Mouse (Mus musculus) spleen, adult 12 weeks (tissue): ENCODE data around the gene Spdl1.

Experiments
- DNase-seq: peaks from one replicate; pipeline ENCODE4 v3.0.0; 2022; ENCODE audit warnings: low spot score

Spdl1 gene

GRCm38 (mm10) chr11:34833318-34834086 is at the start of gene Spdl1:
Gene Spdl1 (minus strand): TSS chr11:34833641.
- DNase-seq, result peak; percentile 92

GRCm38 (mm10) chr11:34881528-34881927 is 48.1 kb upstream of the Spdl1 start:
- DNase-seq, result no peak

- no peak for DNase-seq
These were observed 46.2 kb upstream of the Spdl1 start for GRCm38 (mm10) chr11:34879678-34880077.

- DNase-seq, result no peak
These were observed 40.4 kb upstream of the Spdl1 start for GRCm38 (mm10) chr11:34873861-34874260.

GRCm38 (mm10) chr11:34872432-34872831 is 39.0 kb upstream of the Spdl1 start:
- no peak for DNase-seq

- no peak for DNase-seq
These were observed 38.5 kb upstream of the Spdl1 start for GRCm38 (mm10) chr11:34871991-34872390.

- no peak for DNase-seq
These were observed 38.0 kb upstream of the Spdl1 start for GRCm38 (mm10) chr11:34871456-34871855.

GRCm38 (mm10) chr11:34868626-34869025 is 35.2 kb upstream of the Spdl1 start:
- no peak for DNase-seq

- DNase-seq, result no peak
These were observed 32.4 kb upstream of the Spdl1 start for GRCm38 (mm10) chr11:34865741-34866270.

GRCm38 (mm10) chr11:34865181-34865580 is 31.7 kb upstream of the Spdl1 start:
- DNase-seq, result no peak

- DNase-seq, result no peak
These were observed 23.2 kb upstream of the Spdl1 start for GRCm38 (mm10) chr11:34856652-34857051.

- DNase-seq, result no peak
These were observed 12.8 kb upstream of the Spdl1 start for GRCm38 (mm10) chr11:34846268-34846652.

GRCm38 (mm10) chr11:34845567-34846267 is 12.3 kb upstream of the Spdl1 start:
- no peak for DNase-seq

GRCm38 (mm10) chr11:34843517-34843916 is 10.1 kb upstream of the Spdl1 start:
- DNase-seq, result no peak

- DNase-seq, result no peak
These were observed 6.8 kb upstream of the Spdl1 start for GRCm38 (mm10) chr11:34840283-34840682.

GRCm38 (mm10) chr11:34839051-34839450 is 5.6 kb upstream of the Spdl1 start:
- DNase-seq, result no peak

GRCm38 (mm10) chr11:34836272-34836671 is 2.8 kb upstream of the Spdl1 start:
- DNase-seq, result no peak

- DNase-seq, result peak; percentile 2
These were observed 763 bp downstream of the Spdl1 start for GRCm38 (mm10) chr11:34832678-34833077.

GRCm38 (mm10) chr11:34827803-34828202 is 5.6 kb downstream of the Spdl1 start:
- DNase-seq, result no peak

- no peak for DNase-seq
These were observed 6.5 kb downstream of the Spdl1 start for GRCm38 (mm10) chr11:34826940-34827339.

GRCm38 (mm10) chr11:34824791-34825190 is 8.7 kb downstream of the Spdl1 start:
- no peak for DNase-seq

- DNase-seq, result no peak
These were observed 18.7 kb downstream of the Spdl1 start for GRCm38 (mm10) chr11:34814767-34815166.

GRCm38 (mm10) chr11:34814319-34814718 is 19.1 kb downstream of the Spdl1 start:
- DNase-seq, result no peak
